Mouse (Mus musculus) T-cell, adult 2 months (primary cell): ENCODE results near the gene Arid2.
"Not testable (repeated sequence)": the region's sequence is repeated elsewhere in the genome, so short reads cannot be mapped to it uniquely, and the experiment has no call there.

Experiments
- DNase-seq: peaks from one replicate; pipeline ENCODE4 v3.0.0; 2022; ENCODE audit warnings: low spot score

The Arid2 gene

GRCm38 (mm10) chr15:96418161-96418560, 130.8 kb downstream of the Arid2 start:
- no peak for DNase-seq

GRCm38 (mm10) chr15:96419920-96420319, 132.6 kb downstream of the Arid2 start:
- DNase-seq = no peak

- DNase-seq = no peak
Measured at GRCm38 (mm10) chr15:96434202-96434601, 146.9 kb downstream of the Arid2 start.

GRCm38 (mm10) chr15:96441480-96441879, 154.2 kb downstream of the Arid2 start:
- not testable (repeated sequence) for DNase-seq

GRCm38 (mm10) chr15:96446785-96447184, 159.5 kb downstream of the Arid2 start:
- no peak for DNase-seq

- DNase-seq = no peak
Measured at GRCm38 (mm10) chr15:96448656-96449299, 161.5 kb downstream of the Arid2 start.

- no peak for DNase-seq
Measured at GRCm38 (mm10) chr15:96453346-96453745, 166.0 kb downstream of the Arid2 start.
